Mouse (Mus musculus) neutrophil, adult 5-6 weeks (primary cell): ENCODE results near the gene Mob4. TPM values are rescaled to one million over a fixed set of nuclear protein-coding genes. Genes with fewer than 3 reads are reported as not detected.

Experiments used
- ATAC-seq: fragments of 151-379, 151-347 bp; 2 replicates; pipeline ENCODE4 v1.8.0; 2017; ENCODE audit warnings: mild to moderate bottlenecking, moderate TSS enrichment; ENCODE audit not compliant: insufficient number of reproducible peaks, poor library complexity, low FRiP score, severe bottlenecking; ENCODE audit errors: extremely low read depth
- total RNA-seq: library from RNA; stranded (forward); fragments of 200-1000 nt; gene quantifications from 2 replicates; pipeline ENCODE4 v1.2.3, GENCODE M21; 2017

Gene Mob4
- total RNA-seq, 1 experiment from 2014 or later, result 85.0 TPM

- no peak for ATAC-seq
Observed at GRCm38 (mm10) chr1:55173720-55174557, 42.9 kb downstream of the Mob4 start.

DNA sequence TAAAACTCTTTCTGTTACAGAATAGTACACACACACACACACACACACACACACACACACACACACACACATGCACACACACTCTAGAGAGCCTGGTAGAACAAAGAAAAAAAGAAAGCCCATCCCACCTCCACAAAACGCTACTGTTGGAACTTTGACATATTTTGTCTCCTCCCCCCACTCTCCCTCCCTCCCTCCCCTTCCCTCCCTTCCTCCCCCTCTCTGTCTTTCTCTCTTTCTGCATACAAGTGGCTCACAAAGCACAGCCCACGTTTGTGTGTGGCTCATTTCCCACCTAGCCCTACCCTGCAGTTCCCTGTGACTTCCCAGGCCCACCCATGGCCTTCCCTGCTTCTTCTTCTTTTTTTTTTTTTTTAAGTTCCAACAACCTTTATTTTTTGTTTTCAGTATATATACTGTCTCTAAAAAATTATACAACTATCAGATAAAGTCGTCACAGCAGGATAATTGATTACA is 43.6 kb downstream of the Mob4 start:
- ATAC-seq, result no peak

- ATAC-seq, result no peak
Observed at GRCm38 (mm10) chr1:55179917-55180566, 49.0 kb downstream of the Mob4 start.

- no peak for ATAC-seq
Observed at GRCm38 (mm10) chr1:55182392-55182791, 51.4 kb downstream of the Mob4 start.

DNA sequence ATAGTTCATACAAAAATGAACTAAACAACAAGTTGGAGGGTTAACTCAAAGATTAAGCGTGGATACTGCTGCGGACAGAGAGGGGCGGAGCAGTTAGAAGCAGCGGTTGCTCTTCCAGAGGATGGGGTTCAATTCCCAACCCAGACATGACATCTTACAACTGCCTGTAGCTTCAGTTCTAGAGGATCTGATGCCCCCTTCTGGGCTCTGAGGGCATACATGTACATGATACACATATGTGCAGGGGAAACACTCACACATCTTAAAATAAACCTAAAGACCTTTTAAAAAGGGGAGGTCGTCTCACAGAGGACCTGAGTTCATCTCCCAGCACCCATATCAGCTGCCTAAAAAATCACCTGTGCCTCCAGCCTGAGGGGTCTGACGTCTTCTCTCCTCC is 54.7 kb downstream of the Mob4 start:
- no peak for ATAC-seq

DNA sequence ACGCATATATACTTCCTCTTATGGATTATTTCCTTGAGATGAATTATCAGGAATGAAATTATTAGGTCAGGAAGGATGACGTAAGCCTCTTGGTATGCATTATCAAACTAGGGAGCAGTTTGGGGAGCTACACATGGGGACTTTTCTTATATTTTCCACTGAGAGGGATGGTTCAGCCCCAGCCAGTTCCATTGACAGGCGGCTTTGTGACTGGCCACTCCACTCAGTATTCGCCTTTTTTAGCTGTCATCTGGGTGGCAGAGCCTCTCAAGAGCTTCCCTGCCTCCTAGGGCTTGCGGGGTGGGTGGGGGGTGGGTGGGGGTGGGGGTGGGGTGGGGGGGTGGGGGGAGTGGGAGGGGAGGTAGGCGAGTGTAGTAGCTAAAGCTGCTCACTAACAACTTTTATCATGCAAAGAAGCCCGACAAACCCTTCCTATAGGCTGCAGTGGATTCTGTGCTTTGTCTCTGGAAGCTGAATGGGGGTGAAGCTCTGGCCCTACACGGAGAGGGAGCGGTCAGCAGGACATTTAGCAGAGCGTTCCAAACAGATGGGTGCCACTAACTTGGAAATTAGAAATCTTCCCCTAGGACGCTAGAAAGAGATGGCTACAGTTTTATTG is 55.7 kb downstream of the Mob4 start:
- no peak for ATAC-seq

GRCm38 (mm10) chr1:55192015-55192414 is 61.0 kb downstream of the Mob4 start:
- no peak for ATAC-seq

DNA sequence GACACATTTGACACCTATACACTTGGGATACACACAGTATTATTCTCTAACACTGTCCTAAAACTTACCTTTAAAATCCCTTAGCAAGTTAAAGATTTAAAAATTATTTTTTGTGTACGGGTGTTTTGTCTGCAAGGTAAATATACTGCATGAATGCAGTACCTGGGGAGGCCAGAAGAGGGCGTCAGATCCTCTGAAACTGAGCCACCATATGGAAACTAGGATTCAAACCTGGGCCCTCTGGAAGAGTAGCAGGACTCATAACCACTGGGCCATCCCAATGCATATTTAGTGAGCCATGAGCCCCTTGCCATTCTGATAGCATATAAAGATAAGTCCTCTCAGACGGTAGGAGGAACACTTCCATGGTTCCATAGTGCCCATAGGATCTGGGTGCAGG is 61.8 kb downstream of the Mob4 start:
- ATAC-seq, result 0 out of 2 replicates have a peak, but pooled peaks have one; percentile 39

- ATAC-seq, result no peak
Observed at GRCm38 (mm10) chr1:55193316-55193715, 62.3 kb downstream of the Mob4 start.

DNA sequence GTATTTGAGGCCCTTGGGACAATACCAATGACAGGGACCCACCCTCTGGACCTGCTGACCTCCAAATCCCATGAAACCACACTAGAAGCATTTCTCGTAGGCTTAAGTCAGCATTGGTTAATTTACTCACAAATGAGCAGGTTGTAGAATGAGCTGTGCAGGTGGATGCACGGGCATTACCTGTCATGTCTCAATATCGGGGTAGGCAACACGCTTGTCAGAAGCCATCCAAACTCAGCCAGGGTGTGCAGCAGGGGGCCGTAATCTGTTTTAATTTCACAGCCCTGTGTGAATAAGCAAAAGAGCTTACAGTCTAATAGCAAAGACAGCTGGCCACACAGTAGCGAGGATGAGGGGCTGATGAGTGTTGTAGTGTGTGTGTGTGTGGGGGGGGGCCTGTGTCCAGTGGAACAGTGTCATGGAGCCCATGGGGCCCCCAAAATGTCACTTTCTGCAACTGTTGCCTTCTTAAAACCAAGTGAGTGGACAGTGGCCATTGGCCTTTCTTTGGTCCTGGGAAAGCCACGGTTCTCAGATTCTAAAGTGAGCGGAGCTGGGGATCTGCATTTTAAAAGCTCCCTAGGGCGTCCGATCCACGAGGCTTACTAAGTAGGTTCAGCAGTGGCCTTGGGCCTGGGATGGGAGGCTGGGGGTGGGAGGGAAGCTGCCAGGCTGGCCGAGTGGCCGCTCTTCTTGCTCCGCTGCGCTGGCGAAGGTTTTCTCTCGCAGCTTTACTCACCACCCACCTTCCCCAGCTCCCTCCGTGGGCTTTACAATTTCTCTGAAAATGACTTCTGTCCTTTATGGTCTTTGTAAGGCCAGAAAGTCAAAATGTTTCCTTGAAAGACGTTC is 63.3 kb downstream of the Mob4 start:
- no peak for ATAC-seq

DNA sequence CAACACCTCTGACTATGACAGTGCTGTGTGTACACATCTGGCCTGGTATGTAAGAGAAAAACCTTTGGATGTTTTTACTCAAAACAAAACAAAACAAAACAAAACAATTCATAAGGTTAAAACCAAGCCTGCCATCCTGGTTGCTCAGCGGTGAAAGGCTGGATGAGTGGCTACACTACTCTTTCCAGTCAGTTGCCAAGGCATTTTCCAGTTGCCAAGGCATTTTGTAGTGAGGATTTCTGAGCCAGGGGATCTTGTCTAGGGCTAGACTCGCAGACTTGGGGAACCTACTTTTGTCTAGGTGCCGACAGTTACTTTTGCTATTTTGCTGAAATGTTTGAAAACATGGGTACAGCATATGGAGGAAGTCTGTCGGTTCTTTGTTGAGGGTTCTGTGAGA is 64.0 kb downstream of the Mob4 start:
- ATAC-seq, result no peak

- no peak for ATAC-seq
Observed at GRCm38 (mm10) chr1:55196327-55197003, 65.4 kb downstream of the Mob4 start.

- no peak for ATAC-seq
Observed at GRCm38 (mm10) chr1:55198719-55199118, 67.7 kb downstream of the Mob4 start.

DNA sequence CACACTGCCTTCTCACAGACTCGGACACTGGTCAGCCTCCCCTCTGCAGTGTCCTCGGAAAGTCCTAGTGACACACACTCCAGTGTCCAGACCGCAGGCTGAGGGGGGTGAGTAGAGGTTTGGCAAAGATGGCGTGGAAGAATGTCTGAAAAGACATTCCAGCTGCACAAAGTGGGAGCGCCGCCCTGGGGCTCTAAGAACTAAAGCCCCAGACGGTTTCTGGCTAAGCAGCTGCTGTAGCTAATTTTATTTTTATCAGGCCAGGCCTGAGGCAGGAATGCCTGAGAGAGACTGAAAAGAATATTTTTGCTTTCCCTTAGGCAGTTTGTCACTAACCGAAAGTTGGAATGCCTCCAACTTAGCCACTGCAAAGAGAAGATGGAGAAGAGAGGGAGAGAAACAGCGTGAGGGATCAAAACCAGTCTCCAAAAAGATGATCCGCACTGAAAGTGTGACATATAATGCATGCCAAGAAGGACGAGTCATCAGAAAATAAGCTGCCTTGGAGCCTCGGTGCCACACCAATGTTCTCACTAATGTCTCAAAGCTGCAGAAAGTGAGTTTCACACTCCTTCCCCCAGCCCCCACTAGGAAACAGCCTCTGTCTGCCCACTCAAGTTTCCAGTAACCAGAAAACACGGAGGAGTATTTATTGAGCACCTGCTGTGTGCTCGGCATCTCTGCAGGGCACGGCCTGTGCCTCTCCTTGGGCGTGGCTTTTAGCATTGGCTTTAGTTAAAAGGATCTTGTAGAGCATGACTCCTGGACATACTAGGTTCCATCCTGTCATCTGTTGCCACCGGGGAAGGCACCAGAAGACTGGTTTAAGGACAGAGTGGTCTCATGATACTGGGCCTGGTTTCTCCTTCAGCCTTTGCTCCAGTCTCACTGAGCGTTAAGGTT is 71.1 kb downstream of the Mob4 start:
- no peak for ATAC-seq
